Mouse (Mus musculus) skeletal muscle tissue, adult 2 months (tissue): ENCODE measurements around the gene Birc2.

Source experiments
- DNase-seq: peaks from one replicate; pipeline ENCODE4 v3.0.0-alpha.2; 2012; ENCODE audit warnings: low read depth, low spot score

Birc2 gene

DNA sequence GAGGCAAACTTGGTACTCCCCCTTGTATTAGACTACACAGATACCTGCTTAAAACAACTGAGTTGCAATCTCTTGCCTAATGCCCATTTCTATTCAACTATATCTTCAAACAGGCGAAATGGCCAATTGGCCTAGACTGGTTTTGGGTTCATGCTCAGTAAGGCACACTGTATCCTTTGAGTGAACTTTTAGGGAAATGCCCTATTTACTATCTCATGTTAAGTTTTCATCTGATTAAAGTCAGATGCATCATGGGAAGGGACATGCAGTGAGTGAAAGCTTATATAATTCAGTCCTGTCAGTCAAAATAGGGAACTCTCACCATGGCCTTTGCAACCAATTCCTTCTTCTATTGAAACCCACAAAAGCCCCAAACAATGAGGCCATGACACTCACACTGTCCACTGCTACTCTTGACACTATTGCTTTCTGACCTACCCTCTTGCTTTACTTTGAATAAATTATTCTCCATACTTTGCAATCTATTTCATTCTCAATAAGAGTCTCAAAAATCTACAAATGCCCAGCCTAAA lies 9.9 kb upstream of the Birc2 start:
- DNase-seq = no peak

DNA sequence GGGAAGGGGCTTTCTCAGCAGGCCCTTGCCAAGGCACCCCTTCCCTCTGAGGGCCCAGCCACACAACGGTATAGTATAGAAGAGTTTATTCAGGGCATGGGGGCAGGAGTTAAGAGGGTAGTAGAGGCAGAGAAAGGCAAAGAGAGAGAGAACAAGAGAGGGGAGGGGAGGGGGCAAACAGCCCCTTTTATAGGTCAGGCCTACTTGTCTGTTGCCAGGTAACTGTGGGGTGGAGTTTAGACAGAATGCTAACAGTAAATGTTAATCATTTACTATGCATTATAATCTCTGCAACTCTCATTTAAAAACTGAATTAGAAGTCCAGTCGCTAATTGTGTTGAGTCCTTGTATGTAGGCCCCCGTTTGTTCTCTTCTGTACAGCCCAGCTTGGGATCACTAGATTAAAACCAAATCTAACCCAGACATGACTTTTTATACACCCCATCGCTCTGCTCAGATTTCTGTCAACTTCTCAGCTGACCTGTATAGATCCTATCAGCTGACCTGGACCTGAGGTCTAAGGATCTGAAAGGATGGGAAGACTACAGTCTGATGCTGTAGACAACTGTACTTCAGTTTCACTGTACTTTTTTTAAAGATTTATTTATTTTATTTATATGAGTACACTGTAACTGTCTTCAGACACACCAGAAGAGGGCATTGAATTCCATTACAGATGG lies 8.5 kb upstream of the Birc2 start:
- DNase-seq = no peak

DNA sequence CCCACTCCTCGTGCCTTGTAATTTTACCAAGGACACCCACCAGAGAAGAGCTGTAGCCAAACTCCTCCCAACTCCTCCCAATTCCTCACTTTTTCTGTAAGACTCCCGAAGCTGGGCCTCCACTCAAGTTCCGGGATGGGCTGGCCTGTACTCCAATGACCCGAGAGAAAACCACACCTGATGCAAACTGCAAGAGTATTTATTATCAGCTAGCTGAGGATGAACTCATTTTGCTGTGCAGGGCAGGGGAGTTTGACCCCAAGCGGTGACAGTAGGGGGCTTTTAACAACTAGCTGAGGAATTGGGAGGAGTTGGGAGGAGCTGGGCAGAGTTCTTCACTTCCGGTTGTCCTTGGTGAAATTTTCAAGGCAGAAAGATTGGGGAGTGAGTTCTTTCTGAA lies 4.4 kb upstream of the Birc2 start:
- DNase-seq = no peak

DNA sequence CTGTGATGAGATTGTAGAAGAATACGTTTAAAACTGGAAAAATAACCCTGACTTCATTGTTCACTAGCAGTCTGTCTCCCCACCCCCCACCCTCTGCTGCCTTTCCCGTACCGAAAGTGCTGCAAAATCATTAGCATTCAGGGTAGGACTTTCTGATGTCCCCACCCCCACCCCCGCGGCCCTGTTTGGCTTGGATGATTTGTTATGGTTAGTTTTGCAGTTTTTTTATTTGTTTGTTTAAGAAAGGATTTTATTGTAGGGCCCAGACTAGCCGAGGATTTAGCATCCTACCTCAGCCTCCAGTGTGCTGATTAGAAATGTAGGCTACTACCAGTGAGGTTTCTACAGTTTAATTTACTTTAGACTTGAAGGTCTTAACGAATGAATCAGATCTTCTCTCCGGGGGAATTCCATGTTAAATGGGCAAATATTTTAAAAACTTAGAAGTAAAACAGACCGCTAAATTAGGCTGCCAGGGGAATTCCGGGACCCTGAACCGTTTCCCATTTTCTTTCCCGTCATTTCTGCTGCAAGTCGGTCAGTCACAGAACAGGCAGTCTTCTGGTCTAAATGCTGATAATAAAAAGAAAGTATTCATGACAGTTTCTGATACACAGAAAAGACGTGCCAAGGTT lies 1.1 kb upstream of the Birc2 start:
- DNase-seq = peak; percentile 23

DNA sequence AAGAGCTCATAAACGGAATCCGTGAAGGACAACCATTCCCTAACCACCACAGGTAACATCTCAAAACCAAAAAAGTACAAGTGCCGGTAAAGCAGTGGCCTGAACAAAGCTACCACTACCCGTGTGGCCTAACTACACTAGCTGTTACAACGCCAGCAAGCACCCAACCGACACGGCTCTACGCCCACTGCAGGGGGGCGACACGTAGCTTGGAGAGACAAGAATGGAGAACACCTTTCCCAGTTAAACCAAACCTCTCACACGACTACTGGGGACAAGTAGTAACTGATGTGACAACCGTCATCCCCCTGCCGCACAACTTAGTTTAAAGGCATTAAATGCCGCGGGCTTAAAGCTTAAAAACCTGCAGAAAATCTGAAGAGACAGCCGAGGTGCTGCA lies 533 bp downstream of the Birc2 start:
- DNase-seq = peak; percentile 18

DNA sequence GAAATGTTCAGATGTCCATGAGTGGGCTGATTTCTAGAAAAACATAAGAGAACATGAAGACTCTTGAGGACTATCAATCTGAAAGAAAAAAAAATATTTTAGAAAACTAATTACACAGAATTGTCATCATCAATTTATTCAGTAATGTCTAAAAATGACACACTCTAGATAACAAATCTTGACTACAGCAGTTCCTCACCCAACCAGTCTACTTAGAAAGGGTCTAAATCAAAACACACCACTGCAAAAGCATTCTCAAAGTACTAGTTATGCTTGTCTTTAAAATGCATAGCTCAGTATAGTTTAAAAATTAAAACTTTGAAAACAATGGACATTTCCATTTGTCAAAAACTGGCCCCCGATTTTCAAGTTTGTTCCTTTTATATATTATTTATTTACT lies 1.6 kb downstream of the Birc2 start:
- DNase-seq = no peak

DNA sequence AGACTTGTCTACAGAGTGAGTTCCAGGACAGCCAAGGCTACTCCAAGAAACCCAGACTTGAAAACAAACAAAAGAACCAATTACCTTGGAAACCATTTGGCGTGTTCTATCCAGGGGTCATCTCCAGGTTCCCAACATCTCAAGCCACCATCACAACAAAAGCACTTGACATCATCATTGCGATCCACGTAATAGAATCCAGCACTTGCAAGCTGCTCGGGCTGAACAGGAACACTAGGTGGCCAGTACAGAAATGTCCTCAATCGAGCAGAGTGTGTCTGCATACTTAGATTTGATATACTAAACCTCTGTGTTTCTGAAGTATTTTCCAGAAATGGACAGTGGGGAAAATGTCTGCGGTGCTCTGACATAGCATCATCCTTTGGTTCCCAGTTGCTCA lies 3.4 kb downstream of the Birc2 start:
- DNase-seq = no peak

DNA sequence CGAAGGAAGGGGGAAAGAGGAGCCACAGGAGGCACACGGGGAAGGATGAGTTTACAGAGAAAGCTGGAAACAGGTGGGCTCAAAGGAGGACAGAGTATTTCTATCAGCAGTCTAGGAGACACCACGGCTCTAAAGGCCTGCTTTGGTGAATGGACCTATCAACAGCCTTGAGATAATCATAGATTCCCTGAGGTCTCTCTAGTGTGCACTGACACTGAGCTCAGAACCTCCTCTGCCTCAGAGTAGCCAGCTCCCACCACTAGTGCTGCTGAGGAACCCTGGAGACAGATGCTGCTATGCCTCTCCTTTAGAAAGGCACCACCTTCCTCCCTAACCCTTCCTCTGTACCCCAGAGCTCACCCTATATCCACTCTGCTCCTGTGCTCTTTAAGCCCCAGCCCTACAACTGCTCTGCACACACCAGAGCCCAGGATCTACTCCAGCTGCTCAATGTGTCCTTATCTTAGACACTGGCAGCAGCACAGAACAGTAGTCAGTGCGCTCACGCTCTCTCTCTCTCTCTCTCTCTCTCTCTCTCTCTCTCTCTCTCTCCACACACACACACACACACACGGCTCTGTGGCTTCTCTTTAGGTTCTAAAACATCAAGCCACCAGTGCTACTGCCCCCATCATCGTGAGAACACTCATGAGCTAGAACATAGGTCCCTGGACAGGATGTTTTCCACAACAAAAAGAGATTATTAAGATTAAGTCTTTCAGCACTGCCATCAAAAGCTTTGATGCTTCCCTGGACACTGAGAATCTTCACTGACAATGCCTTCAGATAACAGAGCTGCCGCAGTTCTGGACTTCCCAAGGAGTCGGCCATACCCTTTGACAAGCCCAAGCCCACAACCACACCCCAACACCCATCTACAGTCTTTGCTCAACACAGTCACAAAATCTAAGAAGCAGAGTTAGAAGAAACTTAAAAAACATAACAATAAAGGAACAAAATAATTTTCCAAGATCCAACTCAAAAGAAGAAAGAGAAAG lies 7.0 kb downstream of the Birc2 start:
- DNase-seq = no peak

DNA sequence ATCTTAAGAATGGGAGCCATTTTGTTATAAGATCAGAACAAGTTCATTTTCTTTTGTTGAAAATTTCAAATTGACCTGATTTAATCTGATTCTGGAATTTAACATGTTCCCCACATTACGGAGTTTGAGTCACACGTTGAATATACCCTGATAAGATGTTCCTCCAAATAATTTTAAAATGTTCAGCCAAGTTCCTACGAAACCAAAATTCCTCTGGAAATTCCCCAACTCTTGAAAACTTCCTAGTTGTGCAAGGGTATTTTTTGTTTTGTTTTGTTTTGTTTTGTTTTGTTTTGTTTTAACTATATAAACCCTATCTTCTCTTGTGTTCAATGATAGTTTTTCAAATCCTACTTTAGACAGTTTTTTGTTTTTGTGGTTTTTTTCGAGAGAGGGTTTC lies 8.2 kb downstream of the Birc2 start:
- DNase-seq = peak; percentile 18

DNA sequence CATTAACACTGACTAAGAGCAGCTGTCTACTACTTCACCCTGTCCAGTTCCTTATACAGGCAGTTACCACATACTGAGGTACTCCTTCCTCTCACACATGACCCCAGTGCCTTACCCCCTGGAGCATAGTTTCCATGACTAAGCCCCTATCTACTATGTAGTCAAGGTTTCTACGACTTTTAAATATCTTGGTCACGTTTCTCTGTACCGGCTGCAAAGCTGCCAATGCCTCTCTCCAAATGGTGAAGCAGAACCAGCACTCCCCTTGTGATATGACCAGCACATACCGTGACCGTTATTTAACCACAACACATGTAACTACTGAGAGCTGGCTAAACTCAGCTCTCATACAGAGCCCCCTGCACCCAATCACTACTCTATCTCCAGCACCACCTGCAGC lies 11.9 kb downstream of the Birc2 start:
- no peak for DNase-seq

DNA sequence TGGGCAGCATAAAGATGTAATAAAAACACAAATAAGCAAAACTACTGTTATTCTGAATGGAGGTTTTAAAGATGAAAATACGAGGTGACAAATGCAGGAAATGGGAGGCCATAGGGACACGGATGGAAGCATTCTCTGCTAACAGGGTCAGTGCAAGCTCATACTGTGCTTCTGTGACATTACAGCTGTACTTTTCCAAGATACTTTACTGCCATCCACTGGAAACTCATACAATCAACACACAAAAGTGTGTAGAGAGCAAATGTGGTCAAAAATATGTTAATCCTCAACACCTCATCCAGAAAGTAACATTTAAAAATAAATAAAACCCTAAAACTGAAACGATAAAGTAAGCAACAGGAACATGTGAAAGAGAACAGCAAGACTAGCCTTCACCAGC lies 14.1 kb downstream of the Birc2 start:
- DNase-seq = no peak

DNA sequence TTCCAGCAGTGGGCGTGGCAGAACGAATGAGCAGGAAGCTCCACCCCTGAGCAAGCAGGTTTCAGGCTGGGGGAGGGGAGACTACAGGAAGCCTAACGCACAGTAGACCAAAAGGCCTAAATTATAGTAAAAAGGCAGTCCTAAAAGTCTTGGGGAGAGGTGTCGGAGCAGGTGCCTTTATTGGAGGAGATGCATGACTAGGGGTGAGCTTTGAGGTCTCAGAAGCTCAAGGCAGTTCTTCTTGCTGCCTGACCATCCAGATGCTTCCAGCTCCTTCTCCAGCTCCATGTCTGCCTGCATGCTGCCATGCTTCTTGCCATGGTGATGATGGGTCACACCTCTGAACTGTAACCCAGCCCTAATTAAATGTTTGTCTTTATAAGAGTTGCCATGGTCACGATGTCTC lies 31.8 kb downstream of the Birc2 start:
- DNase-seq = no peak

DNA sequence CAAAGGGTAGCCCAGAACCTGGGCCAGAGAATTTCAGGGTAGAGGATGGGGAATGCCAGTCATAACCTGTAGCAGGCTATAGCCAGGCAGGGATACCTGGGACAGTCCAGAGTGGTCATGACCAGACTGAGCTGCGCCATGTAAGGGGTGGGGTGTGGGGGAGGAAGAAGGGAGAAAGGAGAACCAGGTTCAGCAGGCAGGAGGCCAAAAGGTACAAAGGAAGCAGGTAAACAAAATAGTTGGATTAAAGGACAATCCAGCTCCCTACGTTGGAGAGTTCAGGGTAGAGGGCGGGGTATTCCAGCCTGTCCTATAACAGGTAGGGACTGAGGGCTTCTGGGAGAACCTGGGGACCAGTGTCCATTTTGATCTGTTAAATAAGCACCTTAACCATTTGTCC lies 38.3 kb downstream of the Birc2 start:
- DNase-seq = no peak

DNA sequence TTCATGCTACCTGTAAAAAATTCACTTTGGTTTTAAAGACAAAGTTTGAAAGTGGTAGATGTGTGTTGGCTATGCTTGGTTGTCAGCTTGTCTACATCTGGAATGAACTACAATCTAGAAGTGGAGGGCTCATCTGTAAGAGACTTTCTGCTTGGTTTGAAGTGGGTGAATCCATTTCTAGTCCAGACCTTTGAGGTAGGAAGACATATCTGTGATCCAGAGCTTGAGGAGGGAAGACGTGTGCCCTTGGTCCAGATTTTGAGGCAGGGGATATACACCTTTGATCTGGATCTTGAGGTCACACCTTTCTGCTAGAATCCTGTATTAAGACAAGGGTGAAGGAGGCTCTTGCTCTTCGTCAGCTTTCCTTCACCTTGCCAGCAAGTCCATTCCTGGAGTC lies 39.3 kb downstream of the Birc2 start:
- no peak for DNase-seq

DNA sequence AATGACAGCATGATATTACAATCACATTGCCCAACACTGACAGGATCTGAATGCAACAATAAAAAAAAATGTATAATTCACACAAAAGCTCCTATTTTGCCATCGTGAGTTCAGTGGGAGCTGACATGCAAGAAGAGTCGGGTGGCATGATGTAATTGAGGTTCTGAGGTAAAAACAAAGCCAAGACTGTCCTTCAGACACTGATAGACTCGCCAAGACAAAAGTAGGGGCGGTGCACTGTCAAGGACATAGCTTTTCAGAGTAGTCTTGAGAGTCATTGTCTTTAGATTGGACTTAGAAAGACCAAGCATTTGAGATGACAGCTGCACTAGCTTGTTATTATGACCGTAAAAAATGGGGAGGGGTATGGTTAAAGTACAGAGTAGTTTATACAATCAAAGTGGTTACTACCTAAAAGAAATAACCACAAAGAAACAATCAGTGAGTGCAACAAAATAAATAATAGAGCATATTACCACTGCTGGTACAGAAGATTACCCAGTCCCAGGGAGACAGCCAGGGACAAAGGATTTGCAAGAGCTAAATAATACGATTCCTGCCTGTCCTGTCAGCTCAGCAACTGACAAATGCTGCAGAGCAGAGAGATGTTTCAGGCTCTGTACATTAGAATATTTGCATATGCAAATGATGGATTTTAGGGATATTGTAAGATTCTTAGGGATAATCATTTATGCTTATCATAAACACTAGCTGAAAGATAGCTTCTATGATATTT lies 40.6 kb downstream of the Birc2 start:
- DNase-seq = no peak

DNA sequence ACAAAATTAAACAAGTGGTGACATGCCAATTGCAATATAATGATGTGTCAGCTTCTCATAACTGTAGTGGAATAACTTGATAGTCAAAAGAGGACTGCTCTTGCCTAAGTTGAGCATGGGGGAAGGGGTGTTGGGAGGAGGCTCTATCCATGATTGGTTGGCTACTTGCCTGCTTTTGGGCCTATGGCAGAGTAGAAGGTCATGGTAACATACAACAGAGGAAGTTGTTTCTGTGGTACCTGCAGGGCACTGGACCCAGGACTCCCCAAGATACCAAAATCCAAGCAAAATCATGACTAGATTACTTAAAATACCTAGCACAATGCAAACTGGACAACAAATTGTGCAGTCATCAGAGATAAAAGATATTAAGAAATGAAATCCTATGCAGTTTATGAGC lies 41.3 kb downstream of the Birc2 start:
- DNase-seq = no peak

DNA sequence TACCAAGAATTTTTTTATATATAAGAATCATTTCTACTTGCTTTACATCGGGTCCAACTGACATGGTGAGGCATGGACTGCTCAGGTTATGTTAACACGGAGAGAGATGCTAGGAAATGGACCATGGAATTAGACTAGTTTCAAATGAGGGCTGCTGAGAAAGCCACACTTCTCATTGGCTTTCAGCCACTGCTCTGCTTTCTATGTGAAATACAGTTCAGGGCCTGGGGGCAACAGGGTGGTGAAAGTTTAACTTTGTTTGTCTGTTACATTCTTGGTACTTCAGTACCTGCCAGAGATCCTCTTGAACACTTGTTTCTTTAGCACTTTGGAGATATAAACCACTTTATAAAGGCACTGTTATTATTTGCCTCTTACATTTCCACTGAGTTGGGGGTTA lies 43.3 kb downstream of the Birc2 start:
- DNase-seq = no peak

DNA sequence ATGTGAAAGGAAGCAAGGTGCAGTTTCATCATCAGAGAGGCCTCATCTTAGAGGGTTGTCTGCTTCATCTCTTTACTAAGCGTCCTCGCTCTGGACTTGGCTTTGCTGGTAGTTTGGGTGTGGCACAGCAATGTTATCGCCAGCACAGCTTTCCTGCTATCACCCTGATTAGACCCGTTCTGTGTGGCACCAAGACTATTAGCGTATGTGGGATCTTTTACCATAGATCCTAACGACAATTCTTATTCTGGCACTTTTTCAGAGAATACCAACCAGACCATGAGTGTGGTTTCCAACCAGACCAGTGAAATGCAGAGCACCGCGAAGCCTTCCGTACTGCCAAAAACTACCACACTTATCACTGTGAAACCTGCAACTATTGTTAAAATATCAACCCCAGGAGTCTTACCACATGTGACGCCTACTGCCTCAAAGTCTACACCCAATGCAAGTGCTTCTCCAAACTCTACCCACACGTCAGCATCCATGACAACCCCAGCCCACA lies 46.2 kb downstream of the Birc2 start:
- DNase-seq = no peak

DNA sequence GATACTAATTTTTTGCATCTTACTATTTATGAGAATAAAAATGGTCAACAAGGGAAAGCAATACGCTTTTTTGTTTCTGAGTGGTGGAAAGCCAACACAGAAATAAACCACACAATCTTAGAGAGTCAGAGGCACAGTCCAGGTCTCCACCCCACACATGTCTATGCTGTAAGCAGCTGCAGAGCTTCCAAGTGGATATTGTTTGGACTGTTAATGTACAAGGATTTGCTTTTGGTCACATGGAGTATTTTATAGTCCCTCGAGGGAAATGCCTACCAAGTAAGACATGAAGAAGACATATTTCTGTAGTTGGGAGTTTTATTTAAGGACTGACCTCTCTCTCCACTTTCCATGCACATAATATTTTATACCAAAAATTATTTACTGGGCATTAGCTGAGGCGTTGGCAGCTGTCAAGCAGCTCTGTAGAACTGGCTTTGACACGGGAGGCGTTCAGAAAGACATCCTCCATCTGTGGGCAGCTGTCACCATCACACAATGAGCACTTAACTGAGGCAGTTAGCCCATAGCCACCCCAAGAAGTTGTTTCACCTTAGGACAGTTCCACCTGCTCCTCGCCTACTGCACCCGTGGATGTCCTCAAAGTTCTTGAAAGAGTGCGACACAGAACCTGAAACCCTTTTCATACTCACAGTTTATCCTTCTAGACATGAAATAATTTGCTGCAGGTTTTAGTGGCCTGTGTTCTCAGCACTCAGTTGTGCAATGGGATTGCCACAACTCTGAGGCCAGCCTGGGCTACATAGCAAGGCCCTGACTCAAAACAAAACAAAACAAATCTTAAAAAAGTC lies 46.9 kb downstream of the Birc2 start:
- DNase-seq = no peak

DNA sequence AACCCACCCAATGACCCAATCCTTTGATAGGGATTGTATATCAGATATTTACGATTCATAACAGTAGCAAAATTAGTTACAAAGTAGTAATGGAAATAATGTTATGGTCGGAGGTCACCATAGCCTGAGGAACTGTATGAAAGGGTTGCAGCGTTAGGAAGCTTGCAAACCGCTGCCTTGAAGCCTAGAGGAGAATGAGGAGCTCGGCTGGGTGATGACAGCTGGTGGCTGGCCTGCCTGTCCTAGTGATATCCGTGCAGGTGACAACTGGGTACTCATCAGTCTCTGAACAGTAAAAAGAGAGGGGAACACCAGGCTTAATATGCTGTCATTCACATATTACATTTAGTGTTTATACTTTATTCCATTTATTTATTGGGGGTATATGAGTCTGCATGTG lies 48.5 kb downstream of the Birc2 start:
- DNase-seq = no peak

DNA sequence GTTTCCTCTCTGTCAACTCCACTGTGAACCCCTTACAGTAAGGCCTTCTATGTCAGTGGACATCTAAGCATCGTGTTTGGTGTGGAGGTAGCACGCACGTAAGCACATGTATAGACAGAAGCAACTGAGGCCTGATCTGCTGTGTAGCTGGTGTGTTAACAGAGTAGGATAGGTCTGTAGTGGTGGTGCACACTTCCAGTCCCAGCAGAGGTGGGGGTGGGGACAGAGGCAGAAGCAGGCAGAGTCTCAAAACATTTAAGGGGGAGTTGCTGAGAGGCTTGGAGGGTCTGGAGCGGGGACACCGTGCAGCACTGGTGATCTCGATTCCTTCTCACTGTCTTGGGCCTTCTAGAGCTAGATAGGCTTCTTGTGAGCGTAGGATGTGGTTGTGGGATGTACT lies 50.8 kb downstream of the Birc2 start:
- no peak for DNase-seq
